24 mouse cellular contexts compared by ENCODE assay signal in the genomic region with DNA sequence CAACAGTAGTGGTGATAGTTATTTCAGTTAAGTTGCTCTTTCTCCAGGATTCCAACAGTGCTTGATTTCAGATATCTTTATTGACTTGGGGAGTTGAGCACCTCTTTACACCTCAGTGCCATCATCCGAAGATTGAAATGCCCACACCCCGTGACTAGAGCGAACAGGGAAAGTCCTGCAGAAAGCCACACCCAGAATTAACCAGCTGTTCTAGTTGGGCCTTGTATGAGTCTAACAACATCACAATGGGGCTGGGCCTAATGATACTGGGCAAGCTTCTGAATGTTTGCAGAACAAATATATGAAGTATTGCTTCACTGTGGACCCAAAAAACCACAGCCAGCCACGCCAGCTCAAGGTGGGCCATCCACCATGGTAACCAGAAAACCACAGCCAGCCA.
DNase-seq lines count a peak whose midpoint lies in the region; ATAC-seq and TF ChIP-seq lines count a peak whose summit lies in the region.
"Had no signal": no experiment of that assay in that cellular context is flagged by ENCODE, and none has a peak within 500 bp of the region (broad histone marks: within the 10 kb centered on the region; RNA-seq: fewer than 3 reads in every experiment).

No protein-coding gene starts in this region.

- no peak for TF ChIP-seq CTCF in lung, postnatal 0 days (IDR thresholded peaks at IDR 0.05)

- peak; percentile 53 for DNase-seq in lung, postnatal 0 days (ENCODE audit: low spot score)
- DNase-seq in lung, postnatal 25 days (ENCODE audit: low spot score): no peak
- peak; percentile 68 for DNase-seq in induced T-regulatory cell, adult 2 months (ENCODE audit: low read depth)
- DNase-seq in gastrocnemius, adult 18-20 months (ENCODE audit: low spot score): no peak
- DNase-seq in left cerebral cortex, postnatal 14 days (ENCODE audit: low spot score in 2 of 2): no peak
- DNase-seq: adrenal gland, adult 2 months; adrenal gland, postnatal 14 days; cerebellum, adult 11 months; cerebellum, adult 2 months; cerebellum, adult 9-11 months; cerebellum, postnatal 25 days; gastrocnemius, postnatal 10 days; gastrocnemius, postnatal 36 days; heart, adult 2 months; heart, postnatal 14 days; heart, postnatal 4 days had no signal

- ATAC-seq in lung, postnatal 0 days: peak; percentile 64
- ATAC-seq in stomach, embryonic 14.5 days (ENCODE audit: insufficient number of reproducible peaks, insufficient read depth, low FRiP score, low read depth): 0 out of 2 replicates have a peak, but pooled peaks have one; percentile 49
- ATAC-seq: forebrain, embryonic 14.5 days; hindbrain, postnatal 0 days had no signal

- no peak for TF ChIP-seq EP300 in lung, postnatal 0 days (IDR thresholded peaks at IDR 0.05)

- no peaks in the 10 kb centered on the region for H3K36me3 ChIP-seq in lung, postnatal 0 days (ENCODE audit: insufficient read depth, low read length)
- no peaks in the 10 kb centered on the region for H3K36me3 ChIP-seq in stomach, embryonic 14.5 days (ENCODE audit: control insufficient read depth, insufficient read depth, low read length)
- H3K36me3 ChIP-seq: embryonic facial prominence, embryonic 12.5 days; embryonic facial prominence, embryonic 15.5 days; heart, embryonic 10.5 days; heart, embryonic 13.5 days had no signal

- no peaks in the 10 kb centered on the region for H3K27me3 ChIP-seq in lung, postnatal 0 days (replicated peaks; ENCODE audit: insufficient read depth, low read length)
- no peaks in the 10 kb centered on the region for H3K27me3 ChIP-seq in stomach, embryonic 14.5 days (ENCODE audit: control insufficient read depth, insufficient read depth, low read length)
- H3K27me3 ChIP-seq: embryonic facial prominence, embryonic 12.5 days; embryonic facial prominence, embryonic 15.5 days; heart, embryonic 13.5 days had no signal

- H3K9me3 ChIP-seq in lung, postnatal 0 days (ENCODE audit: low read length): no peaks in the 10 kb centered on the region
- H3K9me3 ChIP-seq in stomach, embryonic 14.5 days (ENCODE audit: control insufficient read depth, low read depth, low read length): no peaks in the 10 kb centered on the region
- H3K9me3 ChIP-seq: embryonic facial prominence, embryonic 12.5 days; embryonic facial prominence, embryonic 15.5 days; heart, embryonic 10.5 days; heart, embryonic 13.5 days had no signal

- H3K27ac ChIP-seq in lung, postnatal 0 days (ENCODE audit: low read length): no peak overlapping the region
- no peak overlapping the region for H3K27ac ChIP-seq in stomach, embryonic 14.5 days (ENCODE audit: low read length)
- H3K27ac ChIP-seq: embryonic facial prominence, embryonic 12.5 days; embryonic facial prominence, embryonic 15.5 days; heart, adult 2 months; heart, embryonic 10.5 days; heart, embryonic 13.5 days; hindbrain, embryonic 14.5 days; hindbrain, postnatal 0 days had no signal

- H3K9ac ChIP-seq in lung, postnatal 0 days (replicated peaks; ENCODE audit: low read depth): no peak overlapping the region
- no peak overlapping the region for H3K9ac ChIP-seq in stomach, embryonic 14.5 days (replicated peaks; ENCODE audit: low read depth, low read length)
- H3K9ac ChIP-seq: embryonic facial prominence, embryonic 12.5 days; embryonic facial prominence, embryonic 15.5 days; heart, embryonic 13.5 days; hindbrain, embryonic 14.5 days had no signal

- intact Hi-C loops in left cerebral cortex, postnatal 14 days (cut with DNase I): loop anchor here (10.0 kb wide), 1 partner anchor 548 kb away; no protein-coding TSS in a partner anchor

- no peak overlapping the region for H3K4me3 ChIP-seq in lung, postnatal 0 days (ENCODE audit: low read depth, low read length)
- no peak overlapping the region for H3K4me3 ChIP-seq in stomach, embryonic 14.5 days (ENCODE audit: low read depth, low read length)
- H3K4me3 ChIP-seq: embryonic facial prominence, embryonic 12.5 days; embryonic facial prominence, embryonic 15.5 days; heart, adult 2 months; heart, embryonic 10.5 days; heart, embryonic 13.5 days had no signal

- H3K4me2 ChIP-seq in lung, postnatal 0 days (replicated peaks; ENCODE audit: low read depth, low read length): no peak overlapping the region
- no peak overlapping the region for H3K4me2 ChIP-seq in stomach, embryonic 14.5 days (replicated peaks; ENCODE audit: low read depth, low read length)
- H3K4me2 ChIP-seq: embryonic facial prominence, embryonic 12.5 days; embryonic facial prominence, embryonic 15.5 days; heart, embryonic 13.5 days; hindbrain, embryonic 14.5 days had no signal

- H3K4me1 ChIP-seq in lung, postnatal 0 days (ENCODE audit: insufficient read depth, low read depth, low read length): no peaks in the 10 kb centered on the region
- H3K4me1 ChIP-seq in stomach, embryonic 14.5 days (ENCODE audit: control insufficient read depth, insufficient read depth, low read length): no peaks in the 10 kb centered on the region
- H3K4me1 ChIP-seq: embryonic facial prominence, embryonic 12.5 days; embryonic facial prominence, embryonic 15.5 days; heart, embryonic 10.5 days had no signal

- WGBS in lung, postnatal 0 days: 53% methylated on average over 4 of the region's 4 CpGs
- WGBS in stomach, embryonic 14.5 days: 75% methylated on average over 4 of the region's 4 CpGs

Comparison
In these comparisons a context has a peak if more than half of its experiments do, and no peak if none do; other contexts are left out.
1. DNase-seq: peak in lung, postnatal 0 days (single experiment) and induced T-regulatory cell, adult 2 months (single experiment); none in lung, postnatal 25 days (single experiment), gastrocnemius, adult 18-20 months (single experiment) and left cerebral cortex, postnatal 14 days (0 of 2).